Mouse (Mus musculus): ENCODE measurements around the gene Dnhd1.

DNA sequence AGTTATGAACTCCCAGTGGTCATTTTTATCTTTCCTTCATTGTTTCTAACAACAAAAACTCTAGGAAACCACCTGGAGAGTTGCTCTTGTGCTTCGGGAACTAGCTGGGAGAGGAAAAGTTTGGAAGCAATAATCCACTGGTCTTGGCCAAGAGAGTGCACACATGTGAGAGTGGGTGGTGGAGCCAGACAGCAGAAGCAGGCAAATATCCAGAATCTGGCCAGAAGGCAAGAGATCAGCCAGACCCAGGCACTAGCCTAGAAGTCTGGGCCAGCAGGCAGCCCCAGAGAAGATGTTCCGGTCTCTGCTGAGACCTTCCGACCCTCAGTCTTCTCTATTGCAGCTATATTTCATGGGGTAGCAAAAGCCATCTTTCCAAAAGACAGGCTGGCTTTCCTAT lies 119.3 kb downstream of the Dnhd1 start:
- TF ChIP-seq CTCF (IDR thresholded peaks at IDR 0.05; ENCODE audit: extremely low read depth, insufficient read depth, insufficient read length, insufficient replicate concordance), result no peak
- no peak for TF ChIP-seq POLR2A (IDR thresholded peaks at IDR 0.05; ENCODE audit: low read depth, low read length)
